Mouse (Mus musculus): ENCODE results near the gene Kat7.

- no peak for TF ChIP-seq CTCF (IDR thresholded peaks at IDR 0.05; ENCODE audit: low read depth)
- TF ChIP-seq EP300 (IDR thresholded peaks at IDR 0.05; ENCODE audit: low read depth): peak; percentile 76
These were observed 8.1 kb upstream of the Kat7 start for GRCm38 (mm10) chr11:95318116-95318515.

Data from liver, postnatal 0 days (tissue).